Mouse (Mus musculus) midbrain, embryonic 10.5 days (tissue): ENCODE results near the gene Eif1. TPM values are rescaled to one million over a fixed set of nuclear protein-coding genes. Genes with fewer than 3 reads are reported as not detected.
"Not testable (repeated sequence)": the region's sequence is repeated elsewhere in the genome, so short reads cannot be mapped to it uniquely, and the experiment has no call there.

Experiments
- DNase-seq: peaks from one replicate; pipeline ENCODE4 v3.0.0-alpha.2; 2017; ENCODE audit warnings: low spot score
- H3K27ac ChIP-seq: fragments of 300-500 bp; sonication (generic); replicated peaks from 2 replicates; pipeline ENCODE4 v1.5.1; 2016; ENCODE audit warnings: mild to moderate bottlenecking
- H3K27me3 ChIP-seq: fragments of 300-500 bp; sonication (generic); 2 replicates; pipeline ENCODE4 v1.6.1; 2016; ENCODE audit warnings: low read depth, mild to moderate bottlenecking; ENCODE audit not compliant: poor library complexity, severe bottlenecking
- H3K36me3 ChIP-seq: fragments of 300-500 bp; sonication (generic); 2 replicates; pipeline ENCODE4 v1.6.1; 2016; ENCODE audit warnings: mild to moderate bottlenecking, moderate library complexity
- H3K4me1 ChIP-seq: fragments of 300-500 bp; sonication (generic); 2 replicates; pipeline ENCODE4 v1.6.1; 2016
- H3K4me3 ChIP-seq: fragments of 300-500 bp; sonication (generic); 2 replicates; pipeline ENCODE4 v1.5.1; 2016; ENCODE audit warnings: mild to moderate bottlenecking, moderate library complexity
- H3K9me3 ChIP-seq: fragments of 300-500 bp; sonication (generic); replicated peaks from 2 replicates; pipeline ENCODE4 v1.6.1; 2016; ENCODE audit warnings: mild to moderate bottlenecking
- WGBS: fragments of 180-500 bp; shearing (Covaris S2); methylation state at CpG from one replicate; pipeline ENCODE4 v1.1.7; 2016; 5-methylcytosine and 5-hydroxymethylcytosine counted together
- polyA plus RNA-seq: library from polyadenylated mRNA; unstranded; fragments of >200 nt; fragmentation: Nextera tagmentation; extraction: Ambion mirVana; gene quantifications from 2 replicates; pipeline ENCODE4 v1.2.1, GENCODE M21; 2016

Eif1 gene
- polyA plus RNA-seq, 1 experiment from 2014 or later: 1,814 TPM

DNA sequence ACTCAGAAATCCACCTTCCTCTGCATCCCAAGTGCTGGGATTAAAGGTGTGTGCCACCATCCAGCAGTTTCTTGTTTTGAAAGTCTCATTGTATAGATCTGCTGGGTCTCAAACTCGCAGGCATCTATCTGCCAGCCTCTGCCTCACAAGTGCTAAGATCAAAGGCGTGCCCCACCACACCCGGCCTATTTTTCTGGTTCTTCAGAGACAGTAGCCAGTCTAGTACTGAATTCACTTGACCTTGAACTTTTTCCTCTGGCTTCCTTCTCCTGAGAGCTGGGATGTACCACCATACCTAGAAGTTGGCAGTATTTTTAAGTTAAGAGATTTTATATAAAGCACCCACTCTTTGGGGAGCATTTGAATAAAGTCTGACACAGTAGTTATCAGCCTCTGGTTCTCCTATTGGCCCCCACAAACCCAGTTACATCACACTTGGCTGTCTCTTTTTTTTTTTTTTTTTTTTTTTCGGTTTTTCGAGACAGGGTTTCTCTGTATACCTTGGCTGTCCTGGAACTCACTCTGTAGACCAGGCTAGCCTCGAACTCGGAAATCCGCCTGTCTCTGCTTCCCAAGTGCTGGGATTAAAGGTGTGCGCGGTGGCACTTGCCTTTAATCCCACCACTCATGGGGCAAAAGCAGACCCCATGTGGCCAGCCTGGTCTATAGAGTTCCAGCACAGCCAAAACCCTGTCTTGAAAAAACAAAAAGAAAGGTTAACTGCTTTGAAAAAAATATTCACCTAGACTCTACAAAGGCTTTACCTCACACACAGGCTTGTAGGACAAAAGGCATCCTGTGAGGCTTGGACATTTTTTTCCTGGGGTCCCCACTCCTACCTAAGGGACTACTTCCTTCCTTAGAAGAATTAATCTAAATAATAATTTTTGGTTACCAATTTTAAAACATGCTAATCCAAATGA is 895 bp upstream of the Eif1 start:
- H3K4me1 ChIP-seq: peaks cover 23% of the 10 kb centered on the region
- H3K27me3 ChIP-seq: no peaks in the 10 kb centered on the region
- peaks cover 26% of the 10 kb centered on the region for H3K36me3 ChIP-seq
- peak overlapping the region; percentile 93 for H3K4me3 ChIP-seq
- peak overlapping the region; percentile 99 for H3K27ac ChIP-seq
- no peak for DNase-seq
- H3K9me3 ChIP-seq: no peaks in the 10 kb centered on the region
- WGBS: 90% methylated on average over 10 of the region's 10 CpGs

DNA sequence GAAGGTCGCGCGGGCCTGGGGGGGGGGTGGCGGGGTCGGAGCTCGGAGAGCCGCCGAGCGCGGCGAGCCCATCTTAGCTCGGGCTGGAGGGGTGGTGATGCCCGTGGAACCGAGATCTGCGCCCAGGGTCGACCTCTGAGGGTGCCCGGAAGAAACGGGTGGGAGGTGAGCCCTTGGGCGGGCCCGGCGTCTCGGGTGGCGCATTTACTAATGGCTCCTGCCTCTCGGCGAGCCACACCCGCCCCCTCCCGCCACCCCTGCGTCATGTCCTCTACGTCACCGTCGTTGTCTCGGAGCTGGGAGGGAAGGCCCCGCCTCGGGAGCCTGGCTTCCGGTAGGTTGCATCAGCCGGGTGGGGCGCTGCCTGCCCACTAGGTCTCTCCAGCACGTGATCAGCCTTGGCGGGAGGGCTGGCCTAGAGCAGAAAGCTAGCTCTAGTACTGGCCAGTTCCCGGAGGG is 516 bp downstream of the Eif1 start:
- 0% methylated on average over 40 of the region's 40 CpGs for WGBS
- Histone ChIP-seq H3K4me1 (peaks cover 15% of the 10 kb centered on the region), H3K4me3 (peak overlapping the region; percentile 93), H3K36me3 (peaks cover 26% of the 10 kb centered on the region), H3K27ac (peak overlapping the region; percentile 99), H3K9me3 (no peaks in the 10 kb centered on the region), H3K27me3 (no peaks in the 10 kb centered on the region)
- DNase-seq: peak; percentile 98

DNA sequence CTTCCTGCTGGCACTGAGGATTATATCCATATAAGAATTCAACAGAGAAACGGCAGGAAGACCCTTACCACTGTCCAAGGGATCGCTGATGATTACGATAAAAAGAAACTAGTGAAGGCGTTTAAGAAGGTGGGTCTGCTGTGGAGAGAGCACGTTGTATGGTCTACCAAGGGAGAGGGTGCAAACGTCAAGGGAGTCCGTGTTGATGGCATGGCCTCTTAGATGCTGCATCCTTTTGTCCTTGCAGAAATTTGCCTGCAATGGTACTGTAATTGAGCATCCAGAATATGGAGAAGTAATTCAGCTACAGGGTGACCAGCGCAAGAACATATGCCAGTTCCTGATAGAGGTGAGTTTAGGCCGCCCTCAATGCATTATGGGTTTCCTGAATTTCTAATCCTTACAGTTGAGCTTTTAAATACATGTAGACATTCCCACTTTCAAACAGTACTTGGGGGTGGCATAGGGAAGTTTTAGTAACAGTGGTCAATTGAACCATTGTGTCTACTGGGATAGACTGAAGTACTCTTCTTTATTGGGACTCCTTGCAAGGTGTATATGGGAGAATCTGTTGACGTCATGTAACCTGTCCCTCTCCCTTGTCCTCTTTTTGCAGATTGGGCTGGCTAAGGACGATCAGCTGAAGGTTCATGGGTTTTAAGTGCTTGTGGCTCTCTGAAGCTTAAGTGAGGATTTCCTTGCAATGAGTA is 1.2 kb downstream of the Eif1 start:
- Histone ChIP-seq H3K36me3 (peaks cover 26% of the 10 kb centered on the region), H3K27ac (peak overlapping the region; percentile 99), H3K4me3 (peak overlapping the region; percentile 93), H3K4me1 (peaks cover 10% of the 10 kb centered on the region)
- DNase-seq, H3K27me3 ChIP-seq, H3K9me3 ChIP-seq: not testable (repeated sequence)
- 19% methylated on average over 11 of the region's 11 CpGs for WGBS

DNA sequence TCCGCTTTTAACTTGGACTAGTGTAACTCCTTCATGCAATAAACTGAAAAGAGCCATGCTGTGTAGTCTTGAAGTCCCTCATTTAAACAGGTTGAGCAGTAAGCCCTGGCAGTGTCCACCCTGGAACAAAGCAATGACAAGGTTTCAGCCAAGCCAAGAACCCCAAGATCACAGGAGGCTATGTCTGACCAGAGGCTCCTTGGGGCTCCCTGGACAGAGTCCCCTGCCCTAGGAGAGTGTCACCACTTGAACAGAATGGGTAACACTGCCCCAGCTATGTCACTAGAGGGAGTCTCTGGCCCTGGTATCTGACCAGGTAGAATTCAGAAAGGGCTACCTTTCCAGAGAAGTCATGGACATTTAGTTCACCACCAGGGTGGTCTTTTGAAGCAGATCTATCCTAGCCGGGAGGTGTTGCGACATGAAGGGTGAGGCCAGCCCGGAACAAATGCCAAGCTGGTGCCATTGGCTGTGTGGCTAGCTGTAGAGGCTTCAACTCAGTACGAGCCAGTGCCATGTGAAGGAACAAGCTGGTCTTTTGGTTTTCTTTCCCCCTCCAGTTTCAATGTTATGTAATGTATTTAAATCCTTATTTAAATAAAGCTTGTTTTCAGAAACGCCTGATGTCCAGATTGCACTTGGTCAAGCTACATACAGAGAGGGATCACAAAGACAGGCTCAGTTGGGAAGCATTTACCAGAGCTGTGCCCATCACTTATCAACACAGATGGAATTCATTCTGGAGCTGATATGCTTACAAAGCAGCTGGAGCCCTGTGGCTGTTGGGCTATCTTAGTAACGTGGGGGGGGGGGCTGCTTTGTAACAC is 2.0 kb downstream of the Eif1 start:
- peaks cover 10% of the 10 kb centered on the region for H3K4me1 ChIP-seq
- peak overlapping the region; percentile 12; the same call in 1 of the 2 replicates for H3K4me3 ChIP-seq
- H3K27me3 ChIP-seq, H3K27ac ChIP-seq, DNase-seq, H3K9me3 ChIP-seq: not testable (repeated sequence)
- H3K36me3 ChIP-seq: peaks cover 26% of the 10 kb centered on the region
- WGBS: 86% methylated on average over 7 of the region's 7 CpGs

DNA sequence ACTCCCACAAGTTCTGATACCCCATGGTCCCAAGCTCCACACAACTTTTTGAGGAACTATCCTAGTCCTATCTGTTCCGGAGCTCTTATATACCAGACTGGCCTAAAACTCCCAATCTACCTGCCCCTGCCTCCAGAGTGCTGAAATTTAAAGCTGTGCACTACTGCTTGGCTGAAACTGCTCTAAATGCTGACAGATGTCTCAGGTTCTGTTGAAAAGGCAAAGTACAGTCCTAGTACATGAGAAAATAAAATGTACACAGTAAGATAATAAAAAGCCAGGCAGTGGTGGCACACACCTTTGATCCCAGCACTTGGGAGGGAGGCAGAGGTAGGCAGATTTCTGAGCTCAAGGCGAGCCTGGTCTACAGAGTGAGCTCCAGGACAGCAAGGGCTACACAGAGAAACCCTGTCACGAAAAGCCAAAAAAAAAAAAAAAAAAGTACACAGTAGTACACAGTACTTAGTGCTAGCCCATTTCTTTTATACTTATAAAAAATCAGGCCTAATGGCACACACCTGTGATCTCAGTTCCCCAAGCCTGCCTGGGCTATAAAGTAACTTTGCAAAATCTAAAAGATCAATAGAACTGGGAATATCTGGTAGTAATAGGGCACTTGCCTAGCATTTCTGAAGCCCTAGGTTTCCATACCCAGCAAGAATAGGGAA is 3.0 kb downstream of the Eif1 start:
- Histone ChIP-seq H3K4me1 (peaks cover 17% of the 10 kb centered on the region), H3K27ac (no peak overlapping the region), H3K4me3 (no peak overlapping the region), H3K27me3 (no peaks in the 10 kb centered on the region), H3K9me3 (no peaks in the 10 kb centered on the region), H3K36me3 (peaks cover 26% of the 10 kb centered on the region)
- DNase-seq: no peak
- WGBS: 65% methylated on average over 3 of the region's 3 CpGs

DNA sequence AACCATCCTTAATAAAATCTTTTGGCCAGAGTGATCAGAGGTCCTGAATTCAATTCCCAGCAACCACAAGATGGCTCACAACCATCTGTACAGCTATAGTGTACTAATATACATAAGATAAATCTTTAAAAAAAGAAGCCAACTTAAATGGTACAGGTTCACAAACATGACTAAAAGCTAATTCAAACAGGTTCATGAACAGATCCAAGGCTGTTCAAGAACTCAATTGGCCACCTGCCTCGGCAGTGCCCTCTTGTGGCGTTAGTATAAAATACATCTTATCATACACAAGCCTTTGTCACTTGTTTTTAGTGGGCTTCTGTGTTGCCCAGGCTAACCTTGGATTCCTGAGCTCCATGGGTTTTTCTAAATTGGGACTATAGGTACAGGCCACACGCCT is 3.9 kb downstream of the Eif1 start:
- Histone ChIP-seq H3K27me3 (no peaks in the 10 kb centered on the region), H3K9me3 (no peaks in the 10 kb centered on the region), H3K4me1 (peaks cover 17% of the 10 kb centered on the region), H3K27ac (no peak overlapping the region), H3K4me3 (no peak overlapping the region), H3K36me3 (peaks cover 26% of the 10 kb centered on the region)
- DNase-seq: peak; percentile 45
- 14% methylated on average over 3 of the region's 3 CpGs for WGBS

DNA sequence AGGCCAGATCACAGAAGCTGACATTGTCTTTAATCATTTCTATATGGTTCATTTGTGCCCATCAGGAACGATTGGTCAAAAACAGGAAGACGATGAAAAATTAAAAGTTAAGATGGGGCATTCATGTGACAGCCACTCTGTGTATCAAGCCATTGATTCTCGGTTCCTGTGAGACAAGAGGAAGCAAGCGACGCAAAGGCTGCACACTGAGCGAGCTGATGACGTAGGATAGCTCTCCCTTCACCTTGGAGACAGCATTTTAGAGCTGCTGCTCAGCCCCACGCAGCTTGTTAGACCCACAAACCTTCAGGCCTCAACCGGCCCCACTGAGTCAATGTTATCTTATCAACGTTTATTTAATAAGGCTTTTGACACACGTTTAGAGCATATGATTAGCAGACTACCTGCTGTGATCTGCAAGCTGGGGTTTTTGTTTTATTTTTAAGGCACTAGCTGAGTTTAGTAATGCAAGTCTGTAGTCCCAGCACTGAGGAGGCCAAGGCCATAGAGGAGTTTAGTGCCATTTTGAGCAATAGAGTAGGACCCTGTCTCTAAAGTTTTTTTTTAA is 5.5 kb downstream of the Eif1 start:
- no peak overlapping the region for H3K4me3 ChIP-seq
- whole genome bisulfite sequencing: 79% methylated on average over 11 of the region's 11 CpGs
- H3K4me1 ChIP-seq: peaks cover 12% of the 10 kb centered on the region
- H3K27me3 ChIP-seq: no peaks in the 10 kb centered on the region
- no peak for DNase-seq
- no peak overlapping the region for H3K27ac ChIP-seq
- peaks cover 26% of the 10 kb centered on the region for H3K36me3 ChIP-seq
- H3K9me3 ChIP-seq: no peaks in the 10 kb centered on the region

DNA sequence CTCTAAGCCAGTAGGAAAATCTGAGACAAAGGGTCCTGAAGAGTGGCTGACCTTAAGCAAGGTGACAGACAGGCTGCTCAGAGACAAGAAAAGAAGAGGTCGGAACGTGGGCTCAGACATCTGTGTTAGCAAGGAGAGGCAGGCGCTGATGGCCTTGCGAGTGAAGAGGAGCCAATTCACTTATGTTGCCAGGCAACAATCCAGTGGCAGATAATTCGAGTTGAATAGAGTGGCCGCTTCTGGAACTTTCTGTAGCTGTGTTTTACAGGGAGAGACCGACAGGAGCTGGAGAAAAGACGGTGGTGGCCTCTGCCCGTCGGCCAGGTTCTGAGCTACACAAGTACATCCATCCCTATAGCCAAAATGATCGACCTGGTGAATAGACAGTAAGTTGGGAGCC is 7.6 kb downstream of the Eif1 start:
- peaks cover 7% of the 10 kb centered on the region for H3K36me3 ChIP-seq
- H3K4me3 ChIP-seq: no peak overlapping the region
- no peak for DNase-seq
- H3K4me1 ChIP-seq: peaks cover 12% of the 10 kb centered on the region
- no peaks in the 10 kb centered on the region for H3K27me3 ChIP-seq
- no peak overlapping the region for H3K27ac ChIP-seq
- no peaks in the 10 kb centered on the region for H3K9me3 ChIP-seq
- WGBS: 70% methylated on average over 11 of the region's 11 CpGs

DNA sequence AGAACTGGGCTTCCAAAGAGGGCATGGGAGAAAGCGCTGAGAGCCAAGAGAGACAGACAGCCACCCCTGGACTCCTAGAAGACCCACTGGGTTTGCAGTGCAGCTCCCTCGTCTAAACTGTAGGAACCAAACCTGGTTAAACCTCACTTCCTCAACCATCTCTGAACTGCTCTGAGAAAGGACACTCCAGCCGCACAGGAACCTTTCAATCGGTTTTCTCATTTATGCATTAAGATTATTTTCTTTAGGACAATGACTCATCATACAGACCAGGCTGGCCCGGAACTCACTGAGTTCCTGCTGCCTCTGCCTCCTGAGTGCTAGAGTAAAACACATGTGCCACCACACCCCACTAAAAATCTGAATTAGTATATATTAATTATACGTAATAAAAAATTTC is 8.1 kb downstream of the Eif1 start:
- H3K4me3 ChIP-seq: no peak overlapping the region
- no peaks in the 10 kb centered on the region for H3K27me3 ChIP-seq
- no peak overlapping the region for H3K27ac ChIP-seq
- DNase-seq: no peak
- H3K9me3 ChIP-seq: no peaks in the 10 kb centered on the region
- peaks cover 17% of the 10 kb centered on the region for H3K4me1 ChIP-seq
- WGBS: 90% methylated on average over 6 of the region's 6 CpGs
- peaks cover 3% of the 10 kb centered on the region; the same call in 1 of the 2 replicates for H3K36me3 ChIP-seq

DNA sequence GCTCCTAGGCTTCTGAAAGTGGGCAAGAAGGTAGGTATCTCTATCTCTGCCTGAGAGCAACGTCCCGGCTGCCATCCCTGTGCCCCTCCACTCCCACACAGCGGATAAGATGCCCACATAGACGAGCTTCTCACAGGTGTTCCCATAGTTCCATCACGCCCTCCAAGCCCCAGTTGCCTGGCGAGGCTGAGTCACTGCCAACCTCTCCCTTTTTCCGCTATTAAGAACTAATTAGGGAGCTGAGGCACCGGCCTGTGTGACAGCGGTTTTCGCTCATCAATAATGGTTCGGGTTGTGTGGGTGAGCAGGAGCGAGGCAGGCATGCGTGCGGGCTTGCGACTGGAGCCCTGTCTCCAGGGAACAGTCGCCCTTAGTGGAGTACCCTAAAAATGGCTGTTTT is 10.6 kb downstream of the Eif1 start:
- no peaks in the 10 kb centered on the region for H3K27me3 ChIP-seq
- H3K4me3 ChIP-seq: no peak overlapping the region
- WGBS: 73% methylated on average over 16 of the region's 16 CpGs
- H3K4me1 ChIP-seq: peaks cover 33% of the 10 kb centered on the region
- H3K27ac ChIP-seq: no peak overlapping the region
- no peaks in the 10 kb centered on the region for H3K9me3 ChIP-seq
- no peaks in the 10 kb centered on the region for H3K36me3 ChIP-seq
- DNase-seq: no peak

DNA sequence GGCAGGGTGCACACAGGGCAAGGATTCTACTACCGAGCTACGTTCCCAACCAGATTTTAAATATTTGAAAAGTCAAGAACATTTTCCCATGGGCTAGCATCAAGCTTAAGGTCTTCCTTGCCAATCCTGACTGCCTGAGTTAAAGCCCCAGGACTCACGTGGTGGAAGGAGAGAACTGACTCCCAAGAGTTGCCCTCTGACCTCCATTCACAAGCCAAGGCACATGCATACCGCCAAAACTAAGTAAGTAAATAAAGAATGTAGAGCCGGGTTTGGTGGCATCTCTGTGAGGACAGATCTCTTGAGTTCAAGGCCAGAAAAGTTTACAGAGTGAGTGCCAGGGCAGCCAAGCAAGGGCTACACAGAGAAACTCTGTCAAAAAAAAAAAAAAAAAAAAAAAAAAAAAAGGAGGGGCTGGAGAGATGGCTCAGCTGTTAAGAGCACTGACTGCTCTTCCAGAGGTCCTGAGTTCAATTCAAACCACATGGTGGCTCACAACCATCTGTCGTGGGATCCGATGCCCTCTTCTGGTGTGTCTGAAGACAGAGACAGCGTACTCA is 11.2 kb downstream of the Eif1 start:
- not testable (repeated sequence) for H3K36me3 ChIP-seq, H3K9me3 ChIP-seq, DNase-seq, H3K27me3 ChIP-seq, H3K4me3 ChIP-seq, H3K27ac ChIP-seq
- WGBS: 65% methylated on average over 8 of the region's 8 CpGs
- peaks cover 37% of the 10 kb centered on the region for H3K4me1 ChIP-seq
